Comparison of ENCODE assay signal across 22 mouse cellular contexts in genomic region chr3:37144979-37145378, GRCm38 (mm10). TPM values are rescaled to one million over a fixed set of nuclear protein-coding genes. Genes with fewer than 3 reads are reported as not detected.
DNase-seq lines count a peak whose midpoint lies in the region; ATAC-seq and TF ChIP-seq lines count a peak whose summit lies in the region.
"Had no signal": no experiment of that assay in that cellular context is flagged by ENCODE, and none has a peak within 500 bp of the region (broad histone marks: within the 10 kb centered on the region; RNA-seq: fewer than 3 reads in every experiment).

No protein-coding gene starts in this region.

- DNase-seq in lung, embryonic 14.5 days = peak; percentile 67
- DNase-seq in lung, postnatal 10 days = no peak
- DNase-seq in lung, adult 18-20 months = no peak
- DNase-seq: adrenal gland, adult 2 months; adrenal gland, postnatal 10 days; adrenal gland, postnatal 25 days; cerebellum, adult 11 months; cerebellum, adult 18-20 months; cerebellum, adult 8-10 months; cerebellum, adult 9-11 months; cerebellum, postnatal 14 days; cerebellum, postnatal 36 days; embryo, embryonic 11 days had no signal

- no peak for TF ChIP-seq CTCF in lung, embryonic 14.5 days (IDR thresholded peaks at IDR 0.05; ENCODE audit: low read depth)

- no peak overlapping the region for H3K27ac ChIP-seq in lung, embryonic 14.5 days (ENCODE audit: low read depth)
- H3K27ac ChIP-seq in lung, embryonic 16.5 days (ENCODE audit: low read length) = no peak overlapping the region
- H3K27ac ChIP-seq: embryonic facial prominence, embryonic 13.5 days; embryonic facial prominence, embryonic 15.5 days; forebrain, embryonic 10.5 days; forebrain, embryonic 12.5 days had no signal

- H3K9me3 ChIP-seq in lung, embryonic 14.5 days (ENCODE audit: low read depth, low read length) = no peaks in the 10 kb centered on the region
- no peaks in the 10 kb centered on the region for H3K9me3 ChIP-seq in lung, embryonic 16.5 days (ENCODE audit: control insufficient read depth, low read length)
- H3K9me3 ChIP-seq: embryonic facial prominence, embryonic 13.5 days; embryonic facial prominence, embryonic 15.5 days; forebrain, embryonic 10.5 days; forebrain, embryonic 12.5 days had no signal

- 16% methylated on average over 1 of the region's 1 CpGs for WGBS in lung, embryonic 14.5 days
- 21% methylated on average over 1 of the region's 1 CpGs for WGBS in lung, embryonic 16.5 days

- peak; percentile 31; the same call in 1 of the 2 replicates for ATAC-seq in lung, embryonic 14.5 days (ENCODE audit: insufficient read depth)
- ATAC-seq in lung, embryonic 16.5 days (ENCODE audit: low read depth) = peak; percentile 34; the same call in 1 of the 2 replicates
- ATAC-seq: forebrain, embryonic 14.5 days; forebrain, embryonic 16.5 days had no signal

- no peak overlapping the region for H3K4me2 ChIP-seq in lung, embryonic 14.5 days
- H3K4me2 ChIP-seq in lung, embryonic 16.5 days (ENCODE audit: low read depth, low read length) = no peak overlapping the region
- H3K4me2 ChIP-seq: embryonic facial prominence, embryonic 13.5 days; embryonic facial prominence, embryonic 15.5 days; forebrain, embryonic 12.5 days had no signal

- no peaks in the 10 kb centered on the region for H3K27me3 ChIP-seq in lung, embryonic 14.5 days (ENCODE audit: insufficient read depth, low read length)
- H3K27me3 ChIP-seq in lung, embryonic 16.5 days (ENCODE audit: control insufficient read depth, insufficient read depth, low read depth, low read length) = no peaks in the 10 kb centered on the region
- H3K27me3 ChIP-seq: embryonic facial prominence, embryonic 13.5 days; embryonic facial prominence, embryonic 15.5 days; forebrain, embryonic 12.5 days had no signal

- no peaks in the 10 kb centered on the region for H3K4me1 ChIP-seq in lung, embryonic 14.5 days (ENCODE audit: insufficient read depth)
- H3K4me1 ChIP-seq in lung, embryonic 16.5 days (replicated peaks; ENCODE audit: control insufficient read depth, insufficient read depth, low read length) = 0 out of 2 replicates have a peak, but pooled peaks cover 3% of the 10 kb centered on the region
- H3K4me1 ChIP-seq: embryonic facial prominence, embryonic 13.5 days; embryonic facial prominence, embryonic 15.5 days; forebrain, embryonic 10.5 days; forebrain, embryonic 12.5 days had no signal

- no peak overlapping the region for H3K4me3 ChIP-seq in lung, embryonic 14.5 days (ENCODE audit: low read depth, low read length)
- no peak overlapping the region for H3K4me3 ChIP-seq in lung, embryonic 16.5 days (ENCODE audit: low read length)
- H3K4me3 ChIP-seq: embryonic facial prominence, embryonic 13.5 days; embryonic facial prominence, embryonic 15.5 days; erythroblast, embryonic 14.5 days; forebrain, embryonic 10.5 days; forebrain, embryonic 12.5 days had no signal

- H3K9ac ChIP-seq in lung, embryonic 14.5 days = no peak overlapping the region
- no peak overlapping the region for H3K9ac ChIP-seq in lung, embryonic 16.5 days (ENCODE audit: low read length)
- H3K9ac ChIP-seq: embryonic facial prominence, embryonic 13.5 days; embryonic facial prominence, embryonic 15.5 days; forebrain, embryonic 12.5 days had no signal

- H3K36me3 ChIP-seq in lung, embryonic 14.5 days (ENCODE audit: insufficient read depth) = no peaks in the 10 kb centered on the region
- no peaks in the 10 kb centered on the region for H3K36me3 ChIP-seq in lung, embryonic 16.5 days (ENCODE audit: control insufficient read depth, insufficient read depth, low read length)
- H3K36me3 ChIP-seq: embryonic facial prominence, embryonic 13.5 days; embryonic facial prominence, embryonic 15.5 days; forebrain, embryonic 10.5 days; forebrain, embryonic 12.5 days had no signal

RNA-seq across cellular contexts. Expression of gene Il2, which starts 19.2 kb away (rescaled TPM):
- polyA plus RNA-seq in lung, embryonic 14.5 days (2014; fragmentation: Nextera tagmentation; extraction: Ambion mirVana) = 0.28 and 0.33 TPM in 2 replicates
- polyA plus RNA-seq in lung, embryonic 16.5 days (2015; fragmentation: Nextera tagmentation; extraction: Ambion mirVana) = 0.19 and 0.20 TPM in 2 replicates
- polyA plus RNA-seq: adrenal gland, adult 2 months; C2C12; erythroblast, embryonic 14.5 days had no signal
